In genomic region chr1:140183664-140184063, GRCm38 (mm10) we compare ENCODE assay signal across 7 mouse cellular contexts. TPM values are rescaled to one million over a fixed set of nuclear protein-coding genes. Genes with fewer than 3 reads are reported as not detected.
A peak's percentile ranks its signal among the peaks of the same experiment; 100 is the strongest.
DNase-seq lines count a peak whose midpoint lies in the region; ATAC-seq and TF ChIP-seq lines count a peak whose summit lies in the region.
"Not testable (repeated sequence)": the region's sequence is repeated elsewhere in the genome, so short reads cannot be mapped to it uniquely, and the experiment has no call there.

TSS of gene Cfh (minus strand) at chr1:140183764.

- H3K27me3 ChIP-seq in kidney, embryonic 15.5 days; liver, postnatal 0 days (ENCODE audit: insufficient read depth, low read length); midbrain, embryonic 16.5 days (ENCODE audit: control insufficient read depth, insufficient read depth, low read depth, low read length): not testable (repeated sequence)

- not testable (repeated sequence) for DNase-seq in heart, adult 18-20 months; heart, postnatal 14 days; left cerebral cortex, adult 2 months (ENCODE audit: extremely low spot score in 1 of 2, low spot score in 2 of 2); liver, postnatal 0 days

- not testable (repeated sequence) for H3K9ac ChIP-seq in kidney, embryonic 15.5 days; liver, postnatal 0 days (replicated peaks); midbrain, embryonic 16.5 days (ENCODE audit: low read depth, low read length)

- H3K4me1 ChIP-seq in bone marrow macrophage, adult 2 months (ENCODE audit: control insufficient read depth, insufficient read depth, low read length); kidney, embryonic 15.5 days; liver, postnatal 0 days (ENCODE audit: insufficient read depth); midbrain, embryonic 16.5 days (ENCODE audit: control insufficient read depth, insufficient read depth, low read length): not testable (repeated sequence)

- H3K4me3 ChIP-seq in bone marrow macrophage, adult 2 months (ENCODE audit: insufficient read depth, low read length); midbrain, embryonic 16.5 days (ENCODE audit: low read depth, low read length): not testable (repeated sequence)
- H3K4me3 ChIP-seq in kidney, embryonic 15.5 days (replicated peaks), result peak within 1 kb of the TSS; percentile 31
- peak within 1 kb of the TSS; percentile 13; the same call in 1 of the 2 replicates for H3K4me3 ChIP-seq in left cerebral cortex, adult 2 months
- peak within 1 kb of the TSS; percentile 19 for H3K4me3 ChIP-seq in liver, postnatal 0 days (ENCODE audit: low read depth, low read length)

- not testable (repeated sequence) for H3K36me3 ChIP-seq in kidney, embryonic 15.5 days; liver, postnatal 0 days (replicated peaks; ENCODE audit: insufficient read depth, low read length); midbrain, embryonic 16.5 days (ENCODE audit: control insufficient read depth, insufficient read depth, low read length)

- H3K27ac ChIP-seq in bone marrow macrophage, adult 2 months (ENCODE audit: insufficient read depth, low read depth, low read length), result peak within 1 kb of the TSS; percentile 76
- peak within 1 kb of the TSS; percentile 25 for H3K27ac ChIP-seq in kidney, embryonic 15.5 days
- not testable (repeated sequence) for H3K27ac ChIP-seq in left cerebral cortex, adult 2 months; midbrain, embryonic 16.5 days (ENCODE audit: low read length)
- peak within 1 kb of the TSS; percentile 79 for H3K27ac ChIP-seq in liver, postnatal 0 days (ENCODE audit: low read depth)

- not testable (repeated sequence) for ATAC-seq in kidney, embryonic 15.5 days (replicated peaks; ENCODE audit: low FRiP score); midbrain, embryonic 16.5 days
- peak; percentile 63 for ATAC-seq in liver, postnatal 0 days

- not testable (repeated sequence) for TF ChIP-seq POLR2A in bone marrow macrophage, adult 2 months (IDR thresholded peaks at IDR 0.05; ENCODE audit: borderline replicate concordance, low read depth, low read length)

- H3K9me3 ChIP-seq in kidney, embryonic 15.5 days (replicated peaks); liver, postnatal 0 days (ENCODE audit: low read length); midbrain, embryonic 16.5 days (replicated peaks; ENCODE audit: control insufficient read depth, low read length, poor library complexity, severe bottlenecking): not testable (repeated sequence)

- TF ChIP-seq EP300 in liver, postnatal 0 days (IDR thresholded peaks at IDR 0.05; ENCODE audit: low read depth), result not testable (repeated sequence)

- intact Hi-C loops in heart, postnatal 14 days (cut with DNase I); left cerebral cortex, adult 2 months (cut with DNase I): not testable (repeated sequence)

- not testable (repeated sequence) for TF ChIP-seq CTCF in bone marrow macrophage, adult 2 months (IDR thresholded peaks at IDR 0.05; ENCODE audit: low read depth, low read length); left cerebral cortex, adult 2 months (IDR thresholded peaks at IDR 0.05); liver, postnatal 0 days (IDR thresholded peaks at IDR 0.05; ENCODE audit: low read depth)

- not testable (repeated sequence) for H3K4me2 ChIP-seq in kidney, embryonic 15.5 days; liver, postnatal 0 days (ENCODE audit: low read depth, low read length); midbrain, embryonic 16.5 days (ENCODE audit: low read length)

RNA-seq across cellular contexts. Expression of gene Cfh, which starts in this region (rescaled TPM):
- 46.5 and 49.6 TPM in 2 replicates for polyA plus RNA-seq in bone marrow macrophage, adult 2 months (2012; ENCODE audit: insufficient read depth, insufficient read length, missing spikeins)
- 100 to 1,000 TPM in 1 of 2 experiments, 10 to 100 TPM in 1; 89.0 to 104 TPM for total RNA-seq in heart, adult 18-20 months (2021)
- total RNA-seq in heart, postnatal 14 days (2021), result 10 to 100 TPM; 40.3 to 64.5 TPM
- polyA plus RNA-seq in kidney, embryonic 15.5 days (2015; fragmentation: Nextera tagmentation; extraction: Ambion mirVana), result 150 and 160 TPM in 2 replicates
- total RNA-seq in left cerebral cortex, adult 2 months (2021), result 10 to 100 TPM; 15.6 to 17.8 TPM
- 118 and 119 TPM in 2 replicates for polyA plus RNA-seq in liver, postnatal 0 days (2015; fragmentation: Nextera tagmentation; extraction: Ambion mirVana)
- polyA plus RNA-seq in midbrain, embryonic 16.5 days (2015; fragmentation: Nextera tagmentation; extraction: Ambion mirVana), result 16.3 and 18.7 TPM in 2 replicates
